Mouse (Mus musculus) lung, embryonic 14.5 days (tissue): ENCODE measurements at regions not wholly inside any gene's neighbourhood (a gene's known extent, or its start where the extent isn't known, plus 50 kb on each side); places are given as distances from the start of the nearest gene placed in this dataset.

Experiments used
- ATAC-seq: fragments of 200-750 bp; cut with Nextera tagmentation; 2 replicates; pipeline ENCODE4 v1.8.0; 2017; ENCODE audit warnings: mild to moderate bottlenecking, moderate TSS enrichment, moderate library complexity; ENCODE audit not compliant: insufficient read depth
- DNase-seq: peaks from one replicate; pipeline ENCODE4 v3.0.0-alpha.2; 2015
- H3K27ac ChIP-seq: fragments of 300-500 bp; sonication (generic); 2 replicates; pipeline ENCODE4 v1.5.1; 2014; ENCODE audit warnings: low read depth, mild to moderate bottlenecking, moderate library complexity
- H3K27me3 ChIP-seq: fragments of 300-500 bp; sonication (generic); 2 replicates; pipeline ENCODE4 v1.6.1; 2014; ENCODE audit warnings: low read length, control low read depth; ENCODE audit not compliant: insufficient read depth
- H3K36me3 ChIP-seq: fragments of 300-500 bp; sonication (generic); 2 replicates; pipeline ENCODE4 v1.6.1; 2014; ENCODE audit warnings: control low read depth; ENCODE audit not compliant: insufficient read depth
- H3K4me1 ChIP-seq: fragments of 300-500 bp; sonication (generic); 2 replicates; pipeline ENCODE4 v1.6.1; 2014; ENCODE audit warnings: antibody characterized with exemption, control low read depth; ENCODE audit not compliant: insufficient read depth
- H3K4me2 ChIP-seq: fragments of 300-500 bp; sonication (generic); 2 replicates; pipeline ENCODE4 v1.6.1; 2014; ENCODE audit warnings: mild to moderate bottlenecking
- H3K4me3 ChIP-seq: fragments of 300-500 bp; sonication (generic); 2 replicates; pipeline ENCODE4 v1.5.1; 2014; ENCODE audit warnings: low read depth, low read length
- H3K9ac ChIP-seq: fragments of 300-500 bp; sonication (generic); 2 replicates; pipeline ENCODE4 v1.6.1; 2014
- H3K9me3 ChIP-seq: fragments of 300-500 bp; sonication (generic); 2 replicates; pipeline ENCODE4 v1.6.1; 2016; ENCODE audit warnings: low read depth, low read length, control low read depth
- CTCF ChIP-seq: IDR thresholded peaks from 2 replicates; pipeline ENCODE4 v1.5.1; 2016; ENCODE audit warnings: antibody characterized with exemption, low read depth
- WGBS: fragments of 180-500 bp; shearing (Covaris S2); extraction: QIAGEN DNeasy Blood & Tissue Kit; methylation state at CpG from one replicate; pipeline ENCODE4 v1.1.7; 2014; 5-methylcytosine and 5-hydroxymethylcytosine counted together

DNA sequence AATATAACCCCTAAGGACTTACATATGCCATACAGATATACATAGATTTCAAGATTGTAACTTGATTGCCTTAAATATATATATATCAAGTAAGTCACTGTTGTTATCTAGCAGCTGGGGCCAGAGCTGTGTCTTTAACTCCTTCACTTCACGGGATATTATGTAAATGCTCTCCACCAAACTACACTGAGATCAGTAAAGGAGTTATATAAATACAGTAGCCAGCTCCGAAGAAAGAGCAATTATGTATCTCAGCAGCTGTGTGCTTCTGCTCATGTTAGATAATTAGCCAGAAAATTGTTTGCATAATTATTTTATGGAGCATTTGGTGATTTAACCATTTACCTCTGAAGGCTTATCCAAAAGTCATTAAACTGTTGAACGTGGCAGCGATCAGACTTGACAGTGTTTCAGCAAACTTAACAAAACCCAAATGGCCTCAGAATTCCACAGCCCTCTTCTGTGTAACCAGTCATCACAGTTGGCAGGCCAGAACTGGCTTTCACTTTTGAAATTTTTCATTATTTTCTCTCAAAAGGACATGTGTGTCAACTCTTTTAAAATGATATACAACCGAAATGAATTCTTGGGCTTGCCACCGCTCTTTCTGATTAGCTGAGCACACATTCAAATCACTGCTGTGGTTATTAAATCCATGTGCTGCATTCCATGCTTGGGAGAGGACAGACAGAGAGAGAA lies 107.8 kb downstream of the Fzd1 start:
- H3K4me3 ChIP-seq = no peak overlapping the region
- H3K4me2 ChIP-seq = no peak overlapping the region

DNA sequence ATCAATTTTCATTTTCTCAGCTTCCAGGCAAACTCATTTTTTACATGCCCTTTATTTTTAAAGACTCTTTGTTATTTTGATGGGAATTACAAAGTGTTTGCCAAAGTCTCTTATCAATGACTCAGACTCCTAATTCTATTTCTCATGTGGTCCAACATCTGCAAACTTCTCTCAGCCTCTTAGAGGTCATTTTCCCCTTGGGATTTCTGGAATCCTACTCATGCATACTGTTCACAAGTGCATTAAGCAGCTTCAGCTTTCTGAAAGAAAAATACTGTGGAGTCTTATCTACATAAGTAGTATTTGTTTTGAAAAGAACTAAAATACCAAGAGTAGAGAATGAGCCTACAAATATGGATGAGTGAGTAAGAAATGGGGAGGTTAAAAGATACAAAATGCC lies 116.8 kb downstream of the Fzd1 start:
- no peak for TF ChIP-seq CTCF
- Histone ChIP-seq H3K4me3 (no peak overlapping the region), H3K27ac (no peak overlapping the region), H3K9ac (no peak overlapping the region), H3K27me3 (no peaks in the 10 kb centered on the region), H3K4me2 (no peak overlapping the region), H3K4me1 (no peaks in the 10 kb centered on the region), H3K9me3 (no peaks in the 10 kb centered on the region), H3K36me3 (no peaks in the 10 kb centered on the region)
- DNase-seq = no peak
- no peak for ATAC-seq

More for the DNA sequence above, 107.8 kb downstream of the Fzd1 start:
- DNase-seq (peak; percentile 23), ATAC-seq (no peak)
- Histone ChIP-seq H3K27me3 (no peaks in the 10 kb centered on the region), H3K4me1 (peaks cover 3% of the 10 kb centered on the region; the same call in 1 of the 2 replicates), H3K27ac (no peak overlapping the region), H3K9ac (no peak overlapping the region), H3K9me3 (no peaks in the 10 kb centered on the region), H3K36me3 (no peaks in the 10 kb centered on the region)
- no peak for TF ChIP-seq CTCF
- 38% methylated on average over 6 of the region's 6 CpGs for WGBS

DNA sequence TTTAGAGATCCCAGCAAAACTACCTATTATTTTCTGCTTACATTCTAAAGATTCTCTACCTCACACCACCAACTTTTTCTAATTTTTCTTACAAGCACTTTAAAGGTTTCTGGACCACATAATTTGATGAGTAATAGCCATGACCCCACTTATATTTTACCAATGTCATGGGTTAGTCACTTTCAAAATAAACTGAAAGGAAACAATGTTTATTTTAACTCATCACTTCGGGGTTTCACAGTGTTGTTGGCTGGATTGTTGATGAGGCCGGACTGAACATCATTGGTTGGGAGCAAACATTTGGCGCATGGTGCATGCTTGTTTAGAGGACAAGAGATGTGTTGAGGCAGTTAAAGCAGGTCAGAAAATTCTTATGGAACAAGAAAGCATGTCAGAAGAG lies 124.1 kb downstream of the Fzd1 start:
- Histone ChIP-seq H3K9ac (no peak overlapping the region), H3K4me3 (no peak overlapping the region), H3K27ac (no peak overlapping the region), H3K27me3 (no peaks in the 10 kb centered on the region), H3K36me3 (no peaks in the 10 kb centered on the region), H3K4me2 (no peak overlapping the region), H3K9me3 (no peaks in the 10 kb centered on the region), H3K4me1 (no peaks in the 10 kb centered on the region)
- TF ChIP-seq CTCF = no peak
- WGBS = 31% methylated on average over 3 of the region's 3 CpGs
- ATAC-seq (no peak), DNase-seq (no peak)

DNA sequence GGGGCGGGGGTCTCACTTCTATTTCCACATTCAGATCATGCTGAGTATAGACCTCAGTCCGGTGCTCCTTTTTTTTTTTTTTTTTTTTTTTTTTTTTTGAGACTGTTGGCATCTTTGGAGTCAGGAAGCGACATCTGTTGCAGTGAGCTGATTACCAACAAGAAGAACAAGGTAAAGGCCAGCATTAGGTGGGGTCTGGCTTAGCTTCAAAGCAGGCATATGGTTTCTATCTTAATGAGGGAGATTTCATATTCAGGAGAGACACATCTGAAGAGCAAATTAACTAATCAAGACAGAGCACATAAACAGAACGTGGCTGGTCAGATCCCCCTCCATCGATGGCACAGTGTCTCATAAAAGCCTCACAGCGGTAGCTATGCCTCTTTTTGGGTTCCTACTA lies 132.6 kb downstream of the Fzd1 start:
- no peak for ATAC-seq
- H3K4me2 ChIP-seq = no peak overlapping the region
- no peaks in the 10 kb centered on the region for H3K36me3 ChIP-seq
- H3K27ac ChIP-seq = no peak overlapping the region
- H3K4me1 ChIP-seq = no peaks in the 10 kb centered on the region
- no peak for TF ChIP-seq CTCF
- no peak overlapping the region for H3K4me3 ChIP-seq
- DNase-seq = no peak
- no peaks in the 10 kb centered on the region for H3K27me3 ChIP-seq
- no peak overlapping the region for H3K9ac ChIP-seq
- no peaks in the 10 kb centered on the region for H3K9me3 ChIP-seq
- WGBS = 84% methylated on average over 6 of the region's 6 CpGs

DNA sequence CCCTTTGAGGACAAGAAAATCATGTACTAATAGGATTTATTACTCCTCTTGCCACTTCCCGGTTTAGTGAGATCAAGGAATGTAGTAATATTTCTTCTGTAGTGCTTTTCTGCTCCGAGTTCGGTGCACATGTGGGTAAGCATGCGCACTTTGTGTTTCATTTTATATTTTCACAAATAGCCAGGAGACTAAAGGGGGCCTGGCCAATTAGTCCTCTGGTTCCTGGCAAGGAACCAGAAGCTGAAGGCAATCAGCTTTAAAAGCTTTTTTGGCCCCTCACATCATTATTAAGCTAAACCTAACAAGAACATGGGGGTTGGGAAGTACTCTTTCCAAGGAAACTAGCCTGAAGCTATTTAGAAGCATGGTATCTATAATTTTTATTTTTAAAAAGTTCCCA lies 134.2 kb downstream of the Fzd1 start:
- H3K27me3 ChIP-seq = no peaks in the 10 kb centered on the region
- no peak for TF ChIP-seq CTCF
- peak; percentile 48 for DNase-seq
- no peak overlapping the region for H3K4me3 ChIP-seq
- no peaks in the 10 kb centered on the region for H3K4me1 ChIP-seq
- WGBS = 57% methylated on average over 4 of the region's 4 CpGs
- no peaks in the 10 kb centered on the region for H3K9me3 ChIP-seq
- no peak overlapping the region for H3K4me2 ChIP-seq
- no peak overlapping the region for H3K27ac ChIP-seq
- no peak for ATAC-seq
- H3K36me3 ChIP-seq = no peaks in the 10 kb centered on the region
- no peak overlapping the region for H3K9ac ChIP-seq

DNA sequence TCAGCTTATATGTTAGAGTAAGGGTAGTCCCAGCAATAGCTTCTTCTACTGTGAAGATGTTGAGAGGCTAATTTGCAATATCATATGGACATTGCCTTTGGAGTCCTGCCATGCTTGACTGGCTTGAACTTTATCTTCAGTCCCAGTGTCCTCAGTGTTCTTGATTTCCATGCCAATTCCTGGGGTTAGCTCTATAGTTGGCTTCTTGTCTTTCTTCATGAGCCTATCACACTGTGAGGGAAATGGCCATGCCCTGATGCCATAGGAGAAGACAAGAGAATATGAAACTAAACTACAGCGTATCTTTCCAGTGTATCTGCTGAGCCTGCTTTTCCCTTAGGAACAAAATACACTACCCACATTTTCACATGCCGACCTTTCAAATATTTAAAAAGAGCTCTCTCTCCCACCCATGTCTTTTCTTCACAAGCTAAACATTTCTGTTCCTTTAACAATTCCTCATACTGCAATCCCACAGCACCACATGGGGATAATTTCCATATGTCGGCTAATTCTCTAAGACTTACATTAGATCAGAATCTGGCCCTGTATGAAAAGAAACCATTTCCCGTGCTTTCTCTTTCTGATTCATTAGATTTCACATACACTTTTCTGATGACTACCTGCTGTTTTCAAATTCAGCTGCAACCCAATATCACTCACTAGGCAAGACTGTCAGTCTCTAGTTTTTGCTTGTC lies 137.2 kb downstream of the Fzd1 start:
- 66% methylated on average over 4 of the region's 4 CpGs for WGBS
- ATAC-seq = no peak

DNA sequence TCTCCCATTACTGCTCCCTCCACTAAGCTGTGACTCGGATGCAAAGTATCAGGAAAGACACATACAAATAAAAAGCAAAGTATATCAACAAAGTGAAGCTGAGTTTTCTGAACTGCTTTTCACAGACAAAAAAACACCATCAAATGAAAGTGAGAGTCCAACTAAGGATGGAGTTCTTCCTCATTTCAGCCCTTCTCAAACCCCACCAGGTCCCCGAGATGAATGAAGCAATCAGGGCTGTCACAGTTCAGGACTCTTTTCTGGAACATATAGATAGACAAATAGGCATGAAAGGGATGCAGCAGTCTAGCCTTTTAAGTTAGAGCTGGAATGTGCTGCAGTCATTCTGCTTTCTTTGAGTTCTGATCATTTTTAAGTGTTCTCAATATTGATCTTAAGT lies 142.6 kb downstream of the Fzd1 start:
- H3K36me3 ChIP-seq = no peaks in the 10 kb centered on the region
- no peaks in the 10 kb centered on the region for H3K9me3 ChIP-seq
- H3K27me3 ChIP-seq = no peaks in the 10 kb centered on the region
- DNase-seq (no peak), ATAC-seq (no peak)
- no peak overlapping the region for H3K27ac ChIP-seq
- TF ChIP-seq CTCF = no peak
- no peak overlapping the region for H3K4me3 ChIP-seq
- no peak overlapping the region for H3K4me2 ChIP-seq
- no peaks in the 10 kb centered on the region for H3K4me1 ChIP-seq
- no peak overlapping the region for H3K9ac ChIP-seq
- WGBS = 78% methylated on average over 2 of the region's 2 CpGs

More for the DNA sequence above, 137.2 kb downstream of the Fzd1 start:
- no peak for TF ChIP-seq CTCF
- H3K9me3 ChIP-seq = no peaks in the 10 kb centered on the region
- H3K4me3 ChIP-seq = no peak overlapping the region
- no peaks in the 10 kb centered on the region for H3K27me3 ChIP-seq
- no peak overlapping the region for H3K9ac ChIP-seq
- no peak overlapping the region for H3K4me2 ChIP-seq
- no peaks in the 10 kb centered on the region for H3K4me1 ChIP-seq
- H3K27ac ChIP-seq = no peak overlapping the region
- peak; percentile 17 for DNase-seq
- no peaks in the 10 kb centered on the region for H3K36me3 ChIP-seq
